Mouse (Mus musculus) forebrain, embryonic 16.5 days (tissue): ENCODE measurements at regions not wholly inside any gene's neighbourhood (a gene's known extent, or its start where the extent isn't known, plus 50 kb on each side); places are given as distances from the start of the nearest gene placed in this dataset.

Experiments
- ATAC-seq: fragments of 200-750 bp; cut with Nextera tagmentation; 2 replicates; pipeline ENCODE4 v1.8.0; 2017; ENCODE audit warnings: mild to moderate bottlenecking, moderate library complexity
- H3K27ac ChIP-seq: fragments of 300-500 bp; sonication (generic); 2 replicates; pipeline ENCODE4 v1.5.1; 2014; ENCODE audit warnings: low read length, control low read depth
- H3K27me3 ChIP-seq: fragments of 300-500 bp; sonication (generic); replicated peaks from 2 replicates; pipeline ENCODE4 v1.6.1; 2014; ENCODE audit warnings: low read length; ENCODE audit not compliant: control insufficient read depth, insufficient read depth
- H3K36me3 ChIP-seq: fragments of 300-500 bp; sonication (generic); 2 replicates; pipeline ENCODE4 v1.6.1; 2014; ENCODE audit not compliant: control insufficient read depth, insufficient read depth
- H3K4me1 ChIP-seq: fragments of 300-500 bp; sonication (generic); replicated peaks from 2 replicates; pipeline ENCODE4 v1.6.1; 2014; ENCODE audit warnings: low read length; ENCODE audit not compliant: control insufficient read depth, insufficient read depth
- H3K4me2 ChIP-seq: fragments of 300-500 bp; sonication (generic); 2 replicates; pipeline ENCODE4 v1.6.1; 2014; ENCODE audit warnings: mild to moderate bottlenecking, low read length, control low read depth
- H3K4me3 ChIP-seq: fragments of 300-500 bp; sonication (generic); replicated peaks from 2 replicates; pipeline ENCODE4 v1.5.1; 2014; ENCODE audit warnings: mild to moderate bottlenecking, low read length, control low read depth
- H3K9ac ChIP-seq: fragments of 300-500 bp; sonication (generic); replicated peaks from 2 replicates; pipeline ENCODE4 v1.6.1; 2014; ENCODE audit warnings: low read depth, low read length, control low read depth
- H3K9me3 ChIP-seq: fragments of 300-500 bp; sonication (generic); 2 replicates; pipeline ENCODE4 v1.6.1; 2016; ENCODE audit warnings: low read length; ENCODE audit not compliant: control insufficient read depth
- WGBS: fragments of 180-500 bp; shearing (Covaris S2); extraction: QIAGEN DNeasy Blood & Tissue Kit; methylation state at CpG from one replicate; pipeline ENCODE4 v1.1.7; 2014; 5-methylcytosine and 5-hydroxymethylcytosine counted together

DNA sequence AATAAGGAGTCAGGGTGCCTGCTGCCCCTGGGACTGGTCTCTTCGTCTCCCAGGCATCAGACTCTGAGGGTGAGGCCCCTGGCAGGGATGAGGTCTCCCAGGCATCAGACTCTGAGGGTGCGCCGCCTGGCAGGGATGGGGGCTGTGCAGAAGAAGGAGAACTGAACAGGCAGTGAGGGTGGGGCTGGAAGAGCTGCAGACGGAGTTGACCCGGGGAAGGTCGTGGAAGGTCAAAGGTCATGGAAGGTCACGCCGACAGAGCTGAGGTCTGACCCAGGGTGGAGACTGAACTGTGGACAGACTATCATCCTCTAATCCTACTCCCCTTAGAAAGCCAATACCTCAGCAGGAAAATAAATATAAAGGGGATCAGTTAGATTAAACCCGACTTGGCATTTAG, 50.6 kb upstream of the Grik3 start:
- H3K4me3 ChIP-seq: no peak overlapping the region
- H3K27ac ChIP-seq: no peak overlapping the region
- H3K4me2 ChIP-seq: no peak overlapping the region
- H3K9ac ChIP-seq: no peak overlapping the region
- peaks cover 7% of the 10 kb centered on the region; the same call in 1 of the 2 replicates for H3K4me1 ChIP-seq
- WGBS: 27% methylated on average over 9 of the region's 9 CpGs
- 0 out of 2 replicates have a peak, but pooled peaks cover 5% of the 10 kb centered on the region for H3K27me3 ChIP-seq
- no peaks in the 10 kb centered on the region for H3K36me3 ChIP-seq
- H3K9me3 ChIP-seq: no peaks in the 10 kb centered on the region
- ATAC-seq: no peak

DNA sequence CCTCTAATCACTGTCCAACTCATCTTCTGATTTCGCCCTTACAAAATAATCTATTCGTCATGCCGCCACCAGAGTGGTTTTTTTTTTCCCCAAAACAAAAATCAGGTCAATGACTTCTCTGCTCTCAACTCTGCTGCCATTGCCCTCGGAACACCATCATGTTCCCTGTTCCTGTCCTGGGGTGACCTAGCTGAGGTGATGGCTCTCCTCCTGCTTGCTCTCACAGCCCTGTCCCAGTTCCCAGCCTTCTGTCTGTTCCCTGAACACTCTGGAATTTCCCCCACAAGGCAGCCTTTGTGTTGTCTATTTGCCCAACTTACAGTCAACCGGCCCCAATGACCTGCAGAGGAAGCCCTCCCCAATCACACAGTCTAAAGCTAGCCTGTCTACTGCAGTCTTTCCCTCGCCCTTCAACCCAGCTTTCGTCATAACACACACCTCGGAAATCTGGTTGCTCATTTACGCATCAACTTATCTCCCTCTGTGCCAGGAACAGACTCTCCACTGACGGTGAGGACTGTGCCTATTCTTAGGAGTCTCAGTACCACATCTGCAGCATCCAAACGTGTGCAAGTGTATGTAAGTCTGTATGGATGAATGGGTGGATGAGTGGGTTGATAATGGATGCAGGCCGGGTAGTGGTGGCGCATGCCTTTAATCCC, 53.2 kb upstream of the Grik3 start:
- no peak for ATAC-seq
- Histone ChIP-seq H3K36me3 (no peaks in the 10 kb centered on the region), H3K4me3 (no peak overlapping the region), H3K9ac (no peak overlapping the region), H3K4me1 (0 out of 2 replicates have a peak, but pooled peaks cover 3% of the 10 kb centered on the region), H3K4me2 (no peak overlapping the region), H3K9me3 (no peaks in the 10 kb centered on the region), H3K27me3 (0 out of 2 replicates have a peak, but pooled peaks cover 5% of the 10 kb centered on the region), H3K27ac (no peak overlapping the region)
- 81% methylated on average over 13 of the region's 13 CpGs for WGBS

DNA sequence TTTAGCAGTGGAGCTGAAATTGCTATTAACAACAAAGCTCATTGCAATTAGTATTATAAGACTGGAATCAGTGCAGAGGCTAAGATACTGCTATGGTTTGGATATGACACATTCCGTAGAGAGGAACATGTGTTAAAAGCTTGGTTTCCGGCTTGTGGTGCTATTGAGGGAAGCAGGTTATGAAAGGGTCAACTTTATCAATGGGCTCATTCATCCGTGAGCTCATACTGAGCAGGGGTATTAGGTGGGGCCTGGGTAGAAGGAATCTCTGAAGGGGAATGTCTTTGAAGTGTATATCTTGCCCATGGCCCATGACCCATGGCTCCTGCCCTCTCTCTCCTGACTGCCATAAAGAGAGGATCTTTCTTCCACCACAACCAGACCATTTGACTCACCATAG, 57.0 kb upstream of the Grik3 start:
- H3K4me2 ChIP-seq: no peak overlapping the region
- WGBS: 31% methylated on average over 3 of the region's 3 CpGs
- H3K27ac ChIP-seq: no peak overlapping the region
- H3K36me3 ChIP-seq: no peaks in the 10 kb centered on the region
- H3K9ac ChIP-seq: no peak overlapping the region
- ATAC-seq: no peak
- no peak overlapping the region for H3K4me3 ChIP-seq
- H3K27me3 ChIP-seq: no peaks in the 10 kb centered on the region
- no peaks in the 10 kb centered on the region for H3K9me3 ChIP-seq
- H3K4me1 ChIP-seq: no peaks in the 10 kb centered on the region

DNA sequence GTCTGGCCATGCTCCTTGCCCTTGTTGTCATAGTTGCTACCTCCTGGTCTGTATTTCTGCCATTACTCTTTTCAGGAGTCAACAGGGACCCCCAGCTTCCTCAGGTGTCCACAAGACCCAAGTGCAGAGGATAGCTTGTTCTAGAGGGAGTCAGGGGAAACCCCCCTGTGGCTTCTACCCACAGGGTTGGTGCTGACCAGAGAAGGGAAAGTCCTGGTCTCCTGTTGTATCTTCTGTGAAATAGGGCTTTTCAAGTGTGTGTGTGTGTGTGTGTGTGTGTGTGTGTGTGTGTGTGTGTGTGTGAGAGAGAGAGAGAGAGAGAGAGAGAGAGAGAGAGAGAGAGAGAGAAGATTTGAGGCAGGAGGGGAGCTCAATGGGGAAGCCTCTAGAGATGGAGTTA, 58.9 kb upstream of the Grik3 start:
- no peak for ATAC-seq
- Histone ChIP-seq H3K4me1 (no peaks in the 10 kb centered on the region), H3K9ac (no peak overlapping the region), H3K36me3 (no peaks in the 10 kb centered on the region), H3K27me3 (no peaks in the 10 kb centered on the region), H3K9me3 (no peaks in the 10 kb centered on the region), H3K4me2 (no peak overlapping the region), H3K4me3 (no peak overlapping the region), H3K27ac (no peak overlapping the region)

DNA sequence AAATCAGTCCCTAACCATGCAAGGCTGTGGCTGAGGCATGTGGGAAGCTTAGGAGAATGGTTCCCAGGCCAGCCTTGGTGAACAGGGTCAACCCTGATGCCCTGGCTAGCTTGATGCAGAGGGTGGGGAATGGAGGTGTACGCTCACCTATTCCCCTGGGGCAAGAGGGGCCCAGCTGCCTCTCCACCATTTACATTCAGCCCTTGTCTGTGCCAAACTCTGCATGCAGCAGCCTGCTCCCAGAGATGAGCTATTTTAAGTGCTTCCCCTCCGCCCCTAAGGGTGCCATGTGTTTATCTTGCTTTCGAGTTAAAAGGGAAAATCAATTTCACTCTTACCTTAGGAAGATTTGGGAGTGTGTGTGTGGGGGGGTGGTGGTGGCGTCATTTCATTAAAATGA, 59.7 kb upstream of the Grik3 start:
- no peaks in the 10 kb centered on the region for H3K36me3 ChIP-seq
- 70% methylated on average over 4 of the region's 4 CpGs for WGBS
- no peak overlapping the region for H3K9ac ChIP-seq
- H3K4me2 ChIP-seq: no peak overlapping the region
- no peak overlapping the region for H3K27ac ChIP-seq
- H3K4me1 ChIP-seq: no peaks in the 10 kb centered on the region
- H3K9me3 ChIP-seq: no peaks in the 10 kb centered on the region
- H3K27me3 ChIP-seq: no peaks in the 10 kb centered on the region
- no peak overlapping the region for H3K4me3 ChIP-seq
- ATAC-seq: no peak

DNA sequence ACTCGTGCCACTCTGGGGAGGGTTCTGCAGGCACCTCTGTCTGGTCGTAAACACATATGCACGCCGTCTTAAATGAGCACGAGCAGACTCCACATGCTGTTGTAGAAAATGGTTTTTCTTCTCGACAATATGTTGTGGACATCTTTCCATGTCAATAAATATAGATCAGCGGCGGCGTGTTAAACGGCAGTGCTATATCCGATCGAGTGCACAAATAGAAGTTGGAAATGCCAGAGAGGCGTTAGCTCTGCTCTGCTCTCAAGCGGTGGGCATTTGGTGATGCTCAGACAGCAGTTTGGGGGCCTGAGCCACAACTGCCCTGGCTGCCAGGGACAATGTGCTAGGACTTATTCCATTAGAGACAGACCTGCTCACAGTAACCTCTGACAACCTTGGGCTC, 61.8 kb upstream of the Grik3 start:
- Histone ChIP-seq H3K4me3 (no peak overlapping the region), H3K4me1 (no peaks in the 10 kb centered on the region)
- 71% methylated on average over 14 of the region's 14 CpGs for WGBS

DNA sequence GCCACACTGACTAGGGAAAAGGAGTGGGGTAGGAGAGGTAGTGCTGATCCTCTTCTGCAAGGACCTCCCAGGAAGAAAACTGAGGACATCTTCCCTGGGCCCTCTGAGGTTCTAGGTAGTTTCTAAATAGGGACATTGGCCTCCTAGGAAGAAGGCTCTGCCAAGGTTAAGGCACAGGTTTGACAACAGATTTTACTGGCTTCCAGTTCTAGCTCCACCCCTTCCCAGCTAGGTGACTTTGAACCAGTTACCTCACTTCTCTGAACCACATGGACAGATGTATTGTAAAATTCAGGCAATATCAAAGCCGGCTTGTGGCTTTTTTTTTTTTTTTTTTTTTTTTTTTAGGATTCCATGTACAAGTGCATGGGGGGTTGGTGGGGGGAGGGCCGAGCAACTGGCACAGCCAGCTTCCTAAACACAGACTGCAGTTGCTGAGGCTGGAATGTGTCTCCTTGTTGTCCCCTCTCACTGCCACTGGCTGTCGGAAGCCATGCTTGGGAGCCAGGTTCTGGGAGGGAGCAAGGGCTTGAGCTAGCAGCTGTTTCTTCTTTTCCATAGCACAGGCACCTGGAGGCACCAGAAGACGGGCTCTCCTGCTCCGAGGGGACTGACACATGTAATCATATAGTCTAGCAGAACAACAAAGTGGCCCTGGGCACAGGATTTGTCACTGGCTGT, 69.8 kb upstream of the Grik3 start:
- Histone ChIP-seq H3K36me3 (no peaks in the 10 kb centered on the region), H3K4me1 (peaks cover 8% of the 10 kb centered on the region), H3K27me3 (no peaks in the 10 kb centered on the region), H3K4me2 (no peak overlapping the region), H3K27ac (no peak overlapping the region), H3K4me3 (no peak overlapping the region), H3K9me3 (no peaks in the 10 kb centered on the region), H3K9ac (no peak overlapping the region)
- WGBS: 49% methylated on average over 5 of the region's 5 CpGs
- no peak for ATAC-seq

More for the DNA sequence above, 61.8 kb upstream of the Grik3 start:
- H3K36me3 ChIP-seq: no peaks in the 10 kb centered on the region
- H3K27ac ChIP-seq: no peak overlapping the region
- ATAC-seq: no peak
- H3K9me3 ChIP-seq: no peaks in the 10 kb centered on the region
- H3K9ac ChIP-seq: no peak overlapping the region
- H3K4me2 ChIP-seq: no peak overlapping the region
- H3K27me3 ChIP-seq: no peaks in the 10 kb centered on the region

DNA sequence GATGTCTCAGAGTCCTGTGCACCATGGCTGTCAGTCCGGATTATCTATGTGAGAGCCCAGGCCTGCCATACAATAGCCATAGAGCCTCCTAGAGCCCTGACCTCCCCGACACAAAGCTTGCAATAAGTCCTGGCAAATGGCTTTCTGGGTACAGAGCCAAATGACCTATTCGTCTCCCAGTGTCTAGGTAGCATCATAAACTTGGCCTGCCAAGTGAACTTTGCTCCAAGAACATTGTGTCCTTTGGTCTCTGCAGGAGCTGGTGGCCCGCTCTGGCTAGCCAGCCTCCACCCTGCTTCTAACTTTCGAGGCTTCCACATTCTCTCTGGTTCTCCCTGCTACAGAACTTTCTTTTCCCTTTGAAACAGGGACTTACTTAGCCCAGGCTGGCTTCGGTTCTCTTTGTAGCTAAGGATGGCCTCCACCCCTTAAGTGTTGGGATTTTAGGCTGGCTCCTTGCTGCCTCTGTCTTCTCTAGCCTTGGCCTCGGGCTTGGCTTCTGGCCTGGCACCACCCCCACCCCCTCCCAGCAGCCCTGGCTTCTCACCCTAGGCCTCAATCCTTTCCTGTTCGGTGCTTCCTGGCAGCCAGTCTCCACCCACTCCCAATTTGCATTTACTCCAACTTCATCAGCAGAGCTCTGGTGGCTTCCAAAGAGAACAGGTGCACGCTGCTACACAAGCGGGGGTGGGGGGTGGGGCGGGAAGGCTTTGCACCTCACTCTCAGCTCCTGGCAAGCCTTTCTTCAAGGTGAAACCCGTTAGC, 70.8 kb upstream of the Grik3 start:
- ATAC-seq: no peak
- H3K9ac ChIP-seq: no peak overlapping the region

DNA sequence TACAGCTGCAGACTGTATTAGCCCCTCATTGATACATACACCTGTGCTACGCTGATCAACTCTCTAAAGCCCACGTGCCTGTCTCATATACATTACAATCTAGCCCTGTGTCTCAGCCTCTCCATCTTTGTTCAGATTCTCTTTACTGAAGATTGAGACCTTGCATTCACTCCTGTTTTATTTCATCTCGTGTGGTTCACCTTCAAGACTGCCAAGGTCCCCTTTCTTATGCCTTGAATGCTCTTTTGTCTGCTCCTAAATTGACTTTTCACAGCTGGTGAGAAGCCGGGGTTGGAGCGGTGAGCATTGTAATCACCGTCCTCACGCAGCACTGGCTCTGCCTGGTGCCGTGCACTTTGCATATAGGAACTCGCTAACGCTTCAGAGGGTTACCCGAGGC, 75.2 kb upstream of the Grik3 start:
- Histone ChIP-seq H3K4me3 (no peak overlapping the region), H3K4me1 (peaks cover 16% of the 10 kb centered on the region), H3K27ac (no peak overlapping the region), H3K9ac (no peak overlapping the region), H3K4me2 (no peak overlapping the region), H3K9me3 (no peaks in the 10 kb centered on the region), H3K36me3 (no peaks in the 10 kb centered on the region), H3K27me3 (no peaks in the 10 kb centered on the region; the same call in 1 of the 2 replicates)
- no peak for ATAC-seq
- WGBS: 14% methylated on average over 11 of the region's 11 CpGs

More for the DNA sequence above, 70.8 kb upstream of the Grik3 start:
- H3K4me1 ChIP-seq: peaks cover 8% of the 10 kb centered on the region
- H3K27me3 ChIP-seq: no peaks in the 10 kb centered on the region; the same call in 1 of the 2 replicates
- WGBS: 44% methylated on average over 12 of the region's 12 CpGs
- no peak overlapping the region for H3K27ac ChIP-seq
- H3K4me2 ChIP-seq: no peak overlapping the region
- no peak overlapping the region for H3K4me3 ChIP-seq
- no peaks in the 10 kb centered on the region for H3K36me3 ChIP-seq
- no peaks in the 10 kb centered on the region for H3K9me3 ChIP-seq
